Mouse (Mus musculus) c-Kit-negative CD71-positive TER-119-positive erythroid progenitor cells, embryonic 14.5 days (primary cell): ENCODE results near the gene Eps8.

ENCODE experiments used
- DNase-seq: peaks from one replicate; pipeline ENCODE4 v3.0.0-alpha.2; 2013; ENCODE audit warnings: low read depth, low spot score

The Eps8 gene

DNA sequence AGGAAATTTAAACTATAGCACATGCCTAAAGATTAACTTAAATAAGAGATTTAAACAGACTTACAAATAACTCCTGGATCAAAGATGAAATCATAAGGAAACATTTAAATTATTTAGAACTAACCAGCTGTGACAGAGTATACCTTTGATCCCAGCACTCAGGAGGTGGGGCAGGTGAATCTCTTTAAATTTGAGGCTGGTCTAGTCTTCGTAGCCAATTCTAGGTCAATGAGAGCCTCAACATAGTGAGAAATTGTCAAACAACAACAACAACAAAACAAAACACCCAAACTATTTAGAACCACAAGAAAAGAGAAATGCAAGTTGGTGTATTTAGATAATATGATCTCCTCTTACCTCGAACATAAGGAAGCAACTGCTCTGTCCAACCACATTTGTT lies at the start of gene Eps8:
Gene Eps8, minus strand, starts transcription at position 101 of the 400 bp plus-strand sequence.
- no peak for DNase-seq

DNA sequence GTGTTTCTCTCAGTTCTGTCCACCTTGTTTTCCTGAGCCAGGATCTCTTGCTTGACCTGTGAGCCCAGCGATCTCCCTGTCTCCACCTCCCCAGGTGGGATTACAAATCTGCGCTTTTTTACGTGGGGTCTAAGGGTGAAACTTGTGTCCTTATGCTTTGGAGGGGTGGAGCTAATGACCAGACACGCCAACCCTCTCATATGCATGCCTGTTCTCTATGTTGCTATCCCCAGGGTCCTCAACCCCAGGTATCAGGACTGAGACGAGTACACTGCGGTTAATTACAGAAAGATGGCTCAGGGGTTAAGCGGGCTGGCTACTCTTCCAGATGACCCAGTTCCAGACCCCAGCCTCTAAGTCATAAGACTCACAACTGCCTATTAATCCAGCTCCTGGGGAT lies 48.8 kb upstream of the Eps8 start:
- no peak for DNase-seq

DNA sequence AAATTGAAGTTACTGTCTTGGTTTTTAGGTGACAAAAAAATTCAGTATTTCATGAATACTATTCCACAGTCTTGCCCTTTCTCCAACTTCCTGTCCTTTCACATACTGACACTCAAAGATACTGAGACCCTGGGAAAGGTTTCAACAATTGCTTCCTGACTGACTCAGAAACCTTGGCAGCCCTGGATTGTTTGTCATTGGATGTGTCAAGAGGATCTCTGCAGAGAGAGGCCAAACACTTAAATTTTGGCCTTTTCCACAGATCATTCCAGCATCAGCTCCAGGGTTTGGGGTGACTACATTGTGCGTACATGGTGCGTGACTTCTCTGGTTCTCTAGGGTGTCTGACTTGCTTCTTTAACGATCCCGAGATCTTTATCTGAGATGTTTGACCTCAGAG lies 48.2 kb upstream of the Eps8 start:
- DNase-seq, result no peak

DNA sequence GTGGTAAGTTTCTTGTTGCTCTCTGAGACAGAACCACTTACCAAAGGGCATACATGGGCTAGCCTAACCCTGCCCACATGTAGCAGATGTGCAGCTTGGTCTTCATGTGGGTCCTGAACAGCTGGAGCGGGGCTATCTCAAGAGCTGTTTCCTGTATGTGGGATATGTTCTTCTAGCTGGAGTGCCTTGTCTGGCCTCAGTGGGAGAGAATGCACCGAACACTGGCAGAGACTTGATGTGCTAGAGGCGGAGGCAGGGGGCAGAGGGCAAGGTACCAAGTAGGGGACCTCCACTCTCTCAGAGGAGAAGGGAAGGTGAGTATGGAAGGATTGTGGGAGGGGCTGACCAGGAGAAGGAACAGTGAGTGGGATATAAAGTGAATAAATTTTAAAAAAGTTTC lies 47.5 kb upstream of the Eps8 start:
- DNase-seq, result no peak

DNA sequence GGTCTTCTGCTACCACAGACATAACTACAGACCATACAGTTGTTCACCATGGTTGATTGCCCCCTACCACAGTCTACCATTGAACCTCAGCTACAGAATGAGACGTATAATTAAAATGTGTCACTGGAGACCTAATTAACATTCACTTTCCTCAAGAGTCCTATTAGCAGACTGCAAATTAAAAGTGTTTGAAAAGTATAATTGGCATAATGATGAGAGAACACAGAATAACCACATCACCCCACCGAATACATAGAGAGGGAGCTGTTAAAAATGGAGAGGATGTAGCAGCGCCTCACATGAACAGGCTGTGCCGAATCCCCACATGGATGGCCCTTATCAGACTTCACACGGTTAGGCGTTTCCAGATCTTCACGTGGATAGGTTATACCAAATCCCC lies 44.8 kb upstream of the Eps8 start:
- DNase-seq, result no peak

DNA sequence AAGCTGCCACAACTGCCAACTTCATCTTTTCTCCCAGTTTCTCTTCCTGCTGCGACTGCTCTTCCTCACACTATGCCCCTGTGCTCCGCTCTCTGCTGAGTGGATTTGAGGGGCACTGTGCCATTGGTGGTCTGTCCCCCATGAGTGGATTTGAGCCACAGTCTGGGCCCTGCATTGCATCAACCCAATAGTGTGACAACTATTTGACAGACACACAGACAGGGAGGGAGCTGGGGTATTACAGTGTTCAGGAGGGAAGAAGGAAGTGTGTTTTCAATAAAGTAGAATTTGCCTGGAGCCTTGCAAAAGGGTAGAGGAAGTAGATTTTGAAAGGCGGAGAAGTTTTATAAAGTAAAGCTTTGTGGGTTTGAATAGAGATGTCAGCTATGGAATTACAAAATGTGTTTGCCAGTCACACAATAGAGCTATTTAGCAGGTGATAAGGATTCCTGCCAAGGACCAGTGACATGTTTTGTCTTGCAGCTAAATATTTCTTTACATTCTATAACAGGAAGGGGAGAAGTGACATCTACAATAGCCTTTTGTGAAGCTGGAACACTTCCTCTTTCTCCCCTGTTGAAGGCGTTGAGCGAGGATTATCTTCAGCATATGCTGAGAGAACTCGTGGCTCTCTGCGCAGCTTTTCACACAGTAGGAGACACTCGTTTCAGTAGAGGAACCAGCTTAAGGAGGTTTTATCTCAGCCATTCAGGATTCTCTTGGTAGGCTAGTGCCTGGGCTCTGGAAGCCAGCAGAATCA lies 41.9 kb upstream of the Eps8 start:
- no peak for DNase-seq

DNA sequence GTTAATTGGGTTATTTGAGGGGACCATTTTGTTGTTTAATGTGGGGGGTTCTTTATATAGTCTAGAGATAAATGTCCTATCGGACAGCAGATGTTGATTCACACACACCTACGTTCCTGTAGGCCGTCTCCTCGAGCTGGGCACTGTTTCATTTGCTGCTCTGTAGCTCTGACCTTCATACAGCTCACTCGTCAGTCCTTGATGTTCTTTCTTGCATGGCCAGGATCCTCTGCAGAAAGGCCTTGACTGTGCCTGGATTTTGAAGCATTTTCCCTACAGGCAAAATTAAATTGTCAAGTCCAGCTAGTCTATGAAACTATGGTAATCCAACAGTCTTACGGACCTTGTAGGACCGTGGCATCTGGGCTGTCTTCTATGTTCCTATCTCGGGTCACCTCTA lies 40.4 kb upstream of the Eps8 start:
- DNase-seq, result no peak

DNA sequence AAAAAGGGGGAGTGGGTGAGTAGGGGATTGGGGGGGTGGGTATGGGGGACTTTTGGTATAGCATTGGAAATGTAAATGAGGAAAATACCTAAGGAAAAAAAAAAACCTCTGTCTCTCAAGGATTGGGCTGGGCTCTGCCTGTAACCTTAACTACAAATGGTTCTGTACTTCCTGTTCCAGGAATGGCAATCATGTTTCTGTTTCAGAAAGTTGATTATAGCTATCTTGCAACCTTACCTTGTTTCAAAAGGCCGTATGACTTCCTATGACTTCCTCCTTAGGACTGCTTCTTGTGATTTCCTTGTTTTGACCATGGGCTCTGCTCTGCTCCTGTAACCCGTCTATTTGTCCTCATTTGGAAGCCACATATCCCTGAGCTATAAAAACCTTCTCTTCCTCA lies 39.6 kb upstream of the Eps8 start:
- no peak for DNase-seq

DNA sequence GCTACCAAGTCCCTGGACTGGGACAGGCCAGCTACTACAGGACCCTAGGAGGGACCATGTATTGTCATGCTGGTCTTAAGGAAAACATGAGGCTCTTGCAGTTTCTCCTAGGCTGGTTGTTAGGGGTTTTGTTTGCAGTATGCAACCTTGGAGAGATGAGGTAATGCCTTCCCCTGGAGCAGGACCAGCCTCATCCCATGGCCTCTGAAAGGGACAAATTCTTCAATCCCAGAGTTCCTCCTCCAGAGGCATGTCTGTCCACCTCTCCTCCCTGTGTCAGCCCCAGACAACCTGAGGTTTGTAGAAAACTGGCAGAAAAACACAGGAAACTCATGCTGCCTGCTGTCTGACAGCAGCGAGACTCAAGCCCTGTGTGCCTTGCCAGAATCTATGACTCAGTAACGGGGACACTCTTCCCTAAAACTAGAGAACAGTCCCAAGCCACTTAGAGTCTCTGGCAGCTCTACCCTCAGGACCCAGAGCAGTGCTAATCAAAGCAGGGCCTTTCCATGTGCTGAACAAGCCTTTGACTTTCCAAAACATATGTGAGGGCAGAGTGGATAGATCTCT lies 36.0 kb upstream of the Eps8 start:
- DNase-seq, result no peak

DNA sequence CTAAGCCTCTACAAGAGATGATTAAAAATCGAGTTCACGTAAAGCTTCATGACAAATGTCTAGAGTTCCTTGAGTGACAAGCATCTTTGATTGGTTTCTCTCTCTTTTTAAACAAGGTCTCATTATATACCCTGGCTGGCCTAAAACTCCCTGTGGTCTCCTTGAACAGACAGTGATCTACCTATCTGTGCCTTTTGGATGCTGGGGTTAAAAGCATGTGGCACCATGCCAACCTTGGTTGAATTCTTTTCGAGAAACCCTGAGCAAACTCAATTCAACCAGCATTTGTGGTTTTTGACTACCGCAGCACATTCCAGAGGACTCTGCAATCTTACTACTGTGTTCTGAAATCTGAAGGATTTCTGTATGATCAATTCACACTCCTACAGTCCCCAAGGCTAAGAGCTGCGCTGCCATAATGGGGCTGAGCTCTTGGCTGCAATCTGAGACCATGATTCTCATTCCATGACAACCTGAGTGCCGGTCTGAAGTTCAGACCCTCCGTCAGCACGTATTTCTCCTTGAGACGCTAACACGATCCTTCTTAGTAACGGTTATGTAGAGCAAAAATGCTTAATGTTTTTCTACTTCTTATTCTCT lies 33.9 kb upstream of the Eps8 start:
- no peak for DNase-seq

DNA sequence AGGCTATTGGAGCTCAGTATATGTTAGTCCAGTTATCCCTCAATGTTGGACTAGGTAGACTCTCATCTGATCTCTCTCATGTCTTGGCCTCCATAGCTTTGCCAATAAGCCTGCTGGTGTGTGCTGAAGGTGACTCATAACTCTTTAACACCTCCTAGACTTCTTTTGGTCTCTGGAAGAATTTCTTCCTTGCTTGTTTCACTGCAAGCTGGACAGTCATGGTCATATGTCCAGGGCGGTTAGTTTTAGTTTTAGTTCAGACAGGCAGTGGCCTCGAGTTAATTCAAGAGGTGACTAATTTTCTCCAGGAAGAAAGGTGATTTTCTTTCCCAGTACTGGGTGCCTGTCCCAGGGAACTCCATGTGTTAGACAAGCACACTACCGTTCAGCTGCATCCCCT lies 33.4 kb upstream of the Eps8 start:
- no peak for DNase-seq

DNA sequence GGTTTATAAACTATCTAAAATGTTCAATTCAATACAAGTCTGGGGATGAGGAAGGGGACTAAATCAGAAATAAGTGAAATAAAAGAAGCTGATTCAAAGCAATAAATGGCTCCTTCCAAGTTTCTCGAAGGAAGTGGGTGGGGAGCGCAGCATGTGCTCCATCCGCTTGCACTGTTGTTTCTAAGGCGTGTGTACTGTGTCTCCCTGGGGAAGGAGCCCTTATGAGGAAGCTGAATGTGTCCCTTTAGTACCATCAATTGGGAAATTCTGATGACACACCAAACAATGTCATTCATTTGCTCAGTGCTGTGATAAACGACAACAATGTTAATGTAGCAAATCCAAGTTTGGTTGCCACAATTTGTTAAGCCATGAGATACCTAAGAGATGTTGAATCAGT lies 33.0 kb upstream of the Eps8 start:
- no peak for DNase-seq

DNA sequence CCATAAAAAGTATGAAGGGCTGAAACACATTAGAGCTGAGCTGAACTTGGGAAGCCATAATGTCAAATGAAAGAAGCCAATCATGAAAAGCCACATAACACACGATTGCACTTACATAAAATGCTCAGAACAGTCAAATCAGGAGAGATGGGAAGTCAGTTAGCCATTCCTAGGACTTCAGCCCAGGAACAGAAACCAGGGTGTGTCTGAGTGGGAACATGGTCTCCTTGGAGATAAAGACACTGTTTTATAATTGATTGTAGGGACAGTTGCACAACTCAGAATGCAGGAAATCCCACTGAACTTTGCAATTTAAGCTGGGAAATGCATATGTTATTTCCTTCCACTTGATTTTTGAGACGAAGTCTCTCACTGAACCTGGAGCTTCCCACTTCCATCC lies 28.0 kb upstream of the Eps8 start:
- no peak for DNase-seq

DNA sequence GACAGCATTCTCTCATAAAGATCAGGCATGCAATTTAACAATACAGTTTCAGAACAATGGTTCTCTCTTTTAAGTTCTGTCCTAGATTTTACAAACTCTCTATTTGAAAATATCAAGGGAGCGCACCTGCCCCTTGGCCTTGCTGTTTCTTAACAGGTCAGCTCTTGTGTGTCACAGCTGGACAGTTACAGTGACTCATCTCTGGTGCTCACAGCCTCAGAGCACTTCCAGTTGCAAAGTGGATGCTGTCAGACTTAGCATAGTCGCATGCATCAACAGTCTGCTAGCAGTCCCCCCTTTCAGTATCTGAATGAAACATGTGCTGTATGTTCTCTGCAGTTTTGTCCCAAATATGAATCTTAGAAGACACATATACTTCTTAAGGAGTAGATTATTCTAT lies 26.3 kb upstream of the Eps8 start:
- DNase-seq, result no peak

DNA sequence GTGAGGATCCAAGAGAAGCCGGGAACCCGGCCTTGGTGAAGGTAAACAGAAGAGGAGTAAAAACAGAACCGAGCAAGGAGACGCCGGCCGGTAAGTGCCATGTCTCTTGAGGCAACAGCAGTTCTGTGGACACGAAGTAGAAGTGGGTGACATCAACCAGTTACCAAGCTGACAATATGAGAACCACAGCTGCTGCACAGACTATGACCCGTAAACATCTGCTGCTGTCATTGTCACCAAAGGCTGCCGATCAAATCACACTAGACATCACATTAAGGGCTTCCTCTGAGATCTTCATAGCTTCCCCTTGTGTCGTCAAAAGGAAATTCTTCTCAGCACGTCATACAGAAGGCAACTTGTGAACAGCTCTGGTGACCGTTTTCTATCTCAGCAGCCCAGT lies 21.9 kb upstream of the Eps8 start:
- no peak for DNase-seq

DNA sequence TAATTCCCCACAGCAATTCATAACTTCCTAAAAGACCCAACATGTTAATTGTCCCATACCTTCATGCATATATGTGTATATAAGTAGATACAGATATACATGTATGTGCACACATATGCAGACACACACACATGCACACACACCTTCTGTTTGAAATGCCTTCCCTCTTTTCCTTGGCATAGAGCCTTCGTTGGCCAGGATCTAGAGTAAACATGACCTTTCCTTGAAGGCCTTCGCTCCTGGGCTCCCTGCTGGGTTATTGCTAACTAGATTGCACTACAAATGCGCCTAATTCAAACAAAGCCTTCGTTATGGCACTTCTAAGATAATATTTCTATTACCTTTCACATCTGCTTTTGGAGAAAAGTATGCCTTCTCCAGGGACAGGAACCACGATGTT lies 20.9 kb upstream of the Eps8 start:
- no peak for DNase-seq

DNA sequence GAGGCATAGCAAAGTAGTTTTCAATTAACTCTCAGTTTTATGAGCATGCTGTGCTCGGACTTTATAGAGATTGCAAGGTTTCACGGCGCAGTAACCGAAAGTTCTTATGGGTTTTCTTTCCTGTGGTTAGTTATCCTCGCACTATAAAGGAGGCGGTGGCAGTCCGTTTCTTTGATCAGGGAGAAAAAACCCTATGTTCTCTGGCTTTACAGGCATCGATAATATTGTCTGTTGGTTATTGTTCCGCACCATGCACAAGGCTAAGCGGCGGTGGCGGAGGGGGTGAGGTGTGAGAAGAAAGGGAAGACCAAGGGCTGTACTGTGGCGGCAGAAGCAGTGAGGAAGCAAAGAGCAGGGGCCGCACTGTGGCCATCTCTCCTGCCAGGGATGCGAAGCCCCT lies 18.6 kb upstream of the Eps8 start:
- no peak for DNase-seq

DNA sequence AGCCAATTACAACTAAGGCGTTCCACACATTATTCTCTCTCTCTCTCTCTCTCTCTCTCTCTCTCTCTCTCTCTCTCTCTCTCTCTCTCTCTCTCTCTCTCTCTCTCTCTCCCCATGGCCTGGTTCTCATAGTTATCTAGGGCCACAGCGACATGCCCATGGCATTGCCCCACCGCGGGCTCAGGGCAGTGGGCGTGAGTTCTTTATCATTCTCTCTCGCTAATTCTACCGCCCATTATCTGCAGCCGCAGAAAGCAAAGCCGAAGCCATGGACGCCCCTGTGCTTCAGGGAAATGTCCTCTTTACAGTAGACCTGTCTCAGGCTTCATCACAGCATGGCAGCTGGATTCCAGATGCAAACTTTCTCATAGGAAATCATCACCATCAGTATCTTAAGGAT lies 16.9 kb upstream of the Eps8 start:
- DNase-seq, result no peak

DNA sequence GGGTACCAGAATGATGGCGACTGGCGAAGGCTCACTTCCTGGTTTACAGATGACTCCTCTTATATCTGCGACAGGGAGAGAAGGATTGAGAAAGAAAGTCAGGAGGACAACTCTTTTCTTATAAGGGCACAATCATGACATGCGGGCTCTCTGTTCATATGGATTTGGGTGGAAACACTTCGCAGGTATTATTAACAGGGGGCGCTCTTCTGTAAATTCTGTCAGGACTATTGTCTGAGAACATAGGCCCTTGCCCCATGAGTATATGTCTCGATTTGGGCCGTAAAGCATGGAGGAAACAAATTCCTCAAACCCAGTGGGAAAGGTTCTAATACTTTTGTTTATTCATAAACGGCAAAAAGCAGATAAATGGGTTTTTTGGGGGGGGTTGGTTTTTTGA lies 16.1 kb upstream of the Eps8 start:
- no peak for DNase-seq

DNA sequence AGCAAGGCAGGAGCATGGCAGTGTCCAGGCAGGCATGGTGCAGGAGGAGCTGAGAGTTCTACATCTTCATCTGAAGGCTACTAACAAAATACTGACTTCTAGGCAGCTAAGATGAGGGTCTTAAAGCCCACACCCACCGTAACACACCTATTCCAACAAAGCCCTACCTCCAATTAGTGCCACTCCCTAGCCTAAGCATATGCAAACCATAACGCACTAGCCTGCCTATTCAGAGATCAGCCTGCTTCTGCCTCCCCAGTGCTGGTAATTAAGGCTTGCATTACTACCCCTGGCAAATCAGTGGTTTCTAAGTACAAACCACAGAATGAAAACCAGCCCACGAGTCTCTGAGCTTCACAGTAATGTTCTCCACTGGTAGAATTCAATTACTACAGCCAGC lies 15.2 kb upstream of the Eps8 start:
- DNase-seq, result no peak

DNA sequence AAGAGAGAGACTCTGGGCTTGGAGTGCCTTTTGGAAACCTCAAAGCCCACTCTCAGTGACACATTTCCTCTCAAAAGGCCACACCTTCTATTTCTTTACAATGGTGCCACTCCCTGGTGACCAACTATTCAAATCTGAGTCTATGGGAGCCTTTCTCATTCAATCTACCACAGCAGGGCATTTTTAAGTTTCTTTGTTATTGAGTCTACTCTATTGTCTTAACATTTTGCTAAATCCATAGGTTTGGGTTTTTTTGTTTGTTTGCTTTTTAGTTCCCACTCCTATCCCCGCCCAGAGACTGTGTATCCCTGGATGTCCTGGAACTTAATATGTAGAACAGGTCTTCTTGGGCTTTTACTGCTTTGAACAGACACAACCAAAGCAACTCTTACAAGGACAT lies 14.8 kb upstream of the Eps8 start:
- DNase-seq, result no peak

DNA sequence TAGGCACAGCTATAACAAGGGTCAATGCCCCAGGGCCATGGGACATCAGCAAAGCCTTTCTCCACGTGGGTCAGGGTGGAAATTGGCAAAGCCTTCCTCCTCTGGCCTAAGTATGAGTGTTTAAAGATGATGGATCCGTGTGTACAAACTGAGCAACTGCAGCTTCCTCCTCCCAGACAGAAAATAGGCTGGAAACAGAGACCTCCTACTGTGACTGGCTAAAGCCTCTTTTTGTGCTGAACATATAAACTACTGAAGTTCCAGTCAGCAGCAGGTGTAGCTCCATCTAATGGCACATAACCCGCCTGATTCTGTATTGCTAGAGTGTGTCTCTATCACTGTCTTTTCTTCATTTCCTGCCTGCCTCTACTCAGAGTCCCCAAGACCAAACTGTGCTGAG lies 13.7 kb upstream of the Eps8 start:
- DNase-seq, result no peak

DNA sequence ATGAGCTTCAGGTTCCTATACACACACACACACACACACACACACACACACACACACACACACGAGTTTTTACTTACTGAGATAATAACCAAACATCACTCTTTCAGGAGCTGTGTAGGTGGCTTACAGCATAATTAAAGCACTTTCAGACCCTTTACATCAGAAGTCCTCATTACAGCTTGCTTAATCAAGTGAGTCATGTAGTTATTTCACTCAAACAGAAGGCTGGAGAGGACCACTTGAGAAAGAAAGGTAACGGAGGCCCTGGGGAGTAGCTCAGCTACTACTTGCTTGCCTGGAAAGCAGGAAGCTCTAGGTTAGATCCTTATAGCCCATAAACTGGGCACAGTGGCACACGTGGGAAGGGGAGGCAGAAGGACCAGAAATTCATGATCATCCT lies 13.0 kb upstream of the Eps8 start:
- no peak for DNase-seq

DNA sequence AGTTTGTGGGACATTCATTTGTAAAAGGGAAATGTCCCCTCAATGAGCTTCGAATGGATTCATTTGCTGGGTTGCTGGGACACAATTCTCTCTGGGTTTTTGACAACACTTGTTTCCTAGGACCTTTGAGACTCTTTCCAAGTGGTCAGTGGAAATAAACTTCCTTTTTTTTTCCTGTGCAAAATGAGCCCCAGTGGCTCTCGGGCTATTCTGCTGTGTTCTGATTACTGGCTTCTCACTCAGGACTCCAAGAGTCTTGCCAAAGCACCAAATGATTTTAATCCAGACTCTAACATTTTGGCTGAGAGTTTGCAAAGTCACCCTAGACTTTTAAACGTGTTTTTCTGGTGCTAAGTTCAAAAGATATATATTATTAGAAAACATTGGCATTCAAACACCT lies 10.3 kb upstream of the Eps8 start:
- DNase-seq, result no peak
